Mouse (Mus musculus) lung, adult 18-20 months (tissue): ENCODE measurements at regions not wholly inside any gene's neighbourhood (a gene's known extent, or its start where the extent isn't known, plus 50 kb on each side); places are given as distances from the start of the nearest gene placed in this dataset.
"Not testable (repeated sequence)": the region's sequence is repeated elsewhere in the genome, so short reads cannot be mapped to it uniquely, and the experiment has no call there.

Experiments
- DNase-seq, 2 experiments: peaks; one replicate each; pipeline ENCODE4 v3.0.0; 2022; ENCODE audit warnings: mixed read lengths in 2 of 2

DNA sequence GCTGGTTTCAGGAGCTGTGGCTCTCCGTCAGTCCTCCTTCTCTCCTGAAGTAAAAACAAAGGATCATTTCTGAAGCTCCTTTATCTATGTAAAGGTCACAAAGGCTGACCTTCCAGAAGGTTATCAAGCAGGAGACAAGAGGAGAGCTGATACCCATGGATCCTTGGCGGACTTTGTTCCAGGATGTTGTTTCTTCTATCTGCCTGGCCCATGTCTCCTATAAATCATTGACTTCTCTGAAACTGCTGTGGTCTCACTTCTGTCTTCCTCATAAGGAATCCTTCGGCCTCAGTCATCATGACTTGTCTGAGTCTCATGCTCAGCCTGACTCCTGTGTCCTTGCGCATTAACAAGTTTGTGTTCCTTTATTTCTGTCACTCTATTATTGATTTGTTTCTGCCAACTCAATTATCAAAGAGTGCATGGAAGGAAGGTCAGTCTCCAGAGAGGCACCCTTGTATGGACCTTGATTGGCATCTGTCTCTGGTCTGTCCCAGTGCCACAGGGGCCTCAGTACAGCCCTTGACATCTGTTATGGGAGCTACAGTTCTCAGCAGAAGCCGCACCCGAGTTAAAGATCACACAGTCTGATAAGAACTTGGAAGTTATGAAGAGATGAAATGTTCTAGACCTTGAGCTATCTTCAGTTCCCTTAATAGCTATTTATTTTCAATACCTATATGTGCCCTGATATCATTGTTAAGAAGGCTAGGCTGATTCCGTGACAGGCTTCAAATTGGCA, 53.2 kb upstream of the Dazl start:
- no peak for DNase-seq

GRCm38 (mm10) chr17:50353818-50354217, 60.4 kb upstream of the Dazl start:
- DNase-seq = not testable (repeated sequence)

DNA sequence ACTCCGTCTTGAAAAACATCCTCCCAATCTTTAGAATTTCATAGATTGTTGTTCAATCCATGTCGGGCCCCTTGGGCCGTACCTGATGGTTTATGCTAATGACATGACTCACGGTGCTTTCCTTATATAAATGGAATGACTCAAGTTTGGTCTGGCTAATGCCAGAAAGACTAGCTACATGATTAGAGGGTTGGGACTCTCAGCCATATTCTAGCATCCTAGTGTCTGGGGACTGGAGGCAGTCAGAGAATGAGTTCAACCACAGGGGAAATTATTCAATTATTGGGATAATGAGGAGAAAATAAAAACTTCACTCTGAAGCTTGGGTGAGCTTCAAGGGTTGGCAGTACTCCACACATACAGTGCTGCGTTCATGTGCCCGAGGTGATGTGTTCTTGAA, 60.9 kb upstream of the Dazl start:
- no peak for DNase-seq

DNA sequence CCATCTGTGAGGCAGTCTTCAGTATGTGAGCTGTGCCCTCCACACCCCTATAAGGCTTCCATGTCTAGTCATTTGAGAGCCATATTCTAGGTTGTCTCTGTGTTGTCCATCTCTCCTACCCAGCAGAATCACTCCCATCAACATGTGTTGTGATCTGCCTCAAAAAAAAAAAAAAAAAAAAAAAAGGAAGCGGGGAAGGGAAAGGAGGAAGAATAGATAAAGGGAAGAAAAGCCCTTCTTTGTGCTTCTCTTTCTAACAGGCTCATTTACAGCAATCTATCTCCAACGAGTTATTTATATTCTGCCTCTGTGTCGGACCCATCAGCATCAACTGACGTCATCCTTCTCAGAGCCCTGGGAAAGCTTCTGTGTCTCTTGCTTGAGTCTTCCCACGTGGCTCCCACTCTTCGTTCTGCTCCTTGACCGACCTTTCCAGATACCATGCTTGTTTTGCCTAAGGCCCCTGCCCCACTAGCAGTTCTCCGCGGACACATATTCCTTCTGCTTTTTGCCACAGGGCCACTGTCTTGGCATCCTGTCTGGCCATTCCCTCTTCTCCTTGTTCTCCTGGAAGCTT, 68.3 kb upstream of the Dazl start:
- no peak for DNase-seq

DNA sequence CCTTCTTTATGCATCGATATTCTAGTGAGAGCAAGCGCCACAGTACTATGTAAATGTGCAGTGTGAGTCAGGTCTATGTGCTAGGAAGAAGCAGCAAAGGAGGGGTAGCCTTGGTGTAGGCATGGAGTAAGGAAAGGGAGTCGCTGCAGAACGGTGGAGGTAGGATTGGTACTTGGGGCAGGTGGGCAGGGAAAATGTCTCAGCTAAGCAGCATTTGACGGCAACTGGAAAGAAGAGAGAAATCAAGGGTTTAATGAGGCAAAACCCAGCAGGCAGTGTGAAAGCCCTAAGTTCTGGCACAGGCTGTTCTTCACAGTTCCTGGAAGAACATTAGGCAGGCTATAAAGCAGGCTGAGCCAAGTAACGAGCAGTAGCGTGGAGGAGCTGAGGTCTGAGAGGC, 72.0 kb upstream of the Dazl start:
- no peak for DNase-seq

GRCm38 (mm10) chr17:50366181-50366580, 72.7 kb upstream of the Dazl start:
- no peak for DNase-seq

- DNase-seq = peak; percentile 11 to 32
These were observed 75.9 kb upstream of the Dazl start for GRCm38 (mm10) chr17:50369216-50369875.

DNA sequence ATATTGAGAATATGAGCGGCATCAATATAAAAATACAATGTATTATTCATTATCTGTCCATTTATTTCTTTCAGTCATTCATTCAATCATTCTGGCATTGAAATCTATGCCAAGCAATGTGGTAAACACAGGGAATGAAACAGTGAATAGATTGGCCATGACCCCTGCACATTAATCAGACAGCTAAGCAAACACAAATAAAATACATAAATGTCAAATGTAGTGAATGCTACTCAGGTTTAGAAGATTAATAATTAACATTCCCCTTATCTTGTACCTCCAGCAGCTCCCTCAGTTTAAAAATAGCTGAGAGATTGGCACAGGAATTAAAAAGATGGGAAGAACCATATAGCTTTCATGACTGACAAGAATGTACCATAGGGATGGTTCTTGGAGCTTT, 77.0 kb upstream of the Dazl start:
- DNase-seq = no peak

GRCm38 (mm10) chr17:50373496-50374141, 80.2 kb upstream of the Dazl start:
- DNase-seq = no peak

GRCm38 (mm10) chr17:50375465-50375864, 82.0 kb upstream of the Dazl start:
- DNase-seq = no peak

- DNase-seq = no peak
These were observed 83.3 kb upstream of the Dazl start for GRCm38 (mm10) chr17:50376708-50377107.

DNA sequence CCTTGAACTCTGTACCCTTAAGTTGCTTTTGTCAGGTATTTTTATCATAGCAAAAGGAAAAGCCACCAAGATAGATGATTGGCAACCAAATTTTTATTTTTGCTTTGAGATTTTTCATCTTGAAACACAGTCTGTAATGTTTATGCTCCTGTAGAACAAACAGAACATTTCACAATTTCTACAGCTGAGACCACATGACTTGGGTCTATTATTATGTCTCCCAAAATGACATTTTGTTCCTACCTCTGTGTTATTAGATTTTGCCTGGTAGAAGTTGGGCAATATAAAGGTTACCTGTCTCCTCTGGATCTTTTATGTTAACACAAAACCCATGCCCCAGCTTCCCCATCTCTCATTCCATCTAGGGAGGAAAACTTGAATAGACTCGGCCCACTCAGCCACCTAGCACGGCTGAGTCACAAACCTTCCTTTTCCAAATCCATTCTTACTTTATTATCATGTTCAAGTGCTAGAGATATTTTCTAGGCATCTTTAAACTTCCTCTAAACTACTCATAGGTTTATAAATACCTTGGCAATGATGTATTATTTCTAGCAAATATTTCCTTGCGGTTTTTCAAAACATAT, 84.8 kb upstream of the Dazl start:
- no peak for DNase-seq

- DNase-seq = no peak
These were observed 95.6 kb upstream of the Dazl start for GRCm38 (mm10) chr17:50388715-50389710.

DNA sequence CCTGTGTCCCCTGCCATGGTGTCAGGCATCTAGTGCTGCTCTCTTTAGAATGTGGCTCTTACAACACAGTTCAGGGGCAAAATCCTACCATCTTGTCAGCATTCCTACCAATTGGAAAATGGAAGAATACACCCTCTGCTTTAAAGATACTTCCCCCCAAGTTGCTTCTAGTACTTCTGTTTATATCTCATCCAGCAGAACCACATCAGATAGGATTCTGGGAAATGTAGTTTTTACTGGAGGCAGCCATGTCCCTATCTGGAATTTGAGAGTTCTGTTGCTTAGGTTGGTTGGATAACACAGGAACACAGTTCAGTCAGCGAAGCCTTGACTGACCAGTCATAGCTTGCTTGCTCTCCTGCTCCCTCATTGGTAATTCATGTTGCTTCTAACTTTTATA, 96.7 kb upstream of the Dazl start:
- no peak for DNase-seq

DNA sequence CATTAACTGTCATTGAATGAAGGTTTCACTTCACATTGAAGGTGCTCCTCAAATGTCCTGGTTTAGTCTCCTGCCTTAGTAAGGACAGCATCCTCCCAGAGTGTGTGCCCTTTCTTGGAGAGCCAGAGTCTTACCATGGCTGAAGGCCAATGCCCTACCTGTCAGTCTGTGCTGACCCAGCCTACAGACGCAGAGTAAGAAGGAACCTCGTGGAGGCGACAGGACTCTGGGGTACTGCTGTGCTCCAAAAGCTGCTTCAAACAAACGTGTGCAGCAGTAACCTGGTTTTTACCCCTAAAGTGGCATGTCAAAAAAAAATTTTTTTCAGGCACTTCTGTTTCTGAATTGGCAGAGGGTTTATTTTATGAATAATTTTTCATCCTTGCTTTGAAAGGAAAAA, 97.8 kb upstream of the Dazl start:
- DNase-seq = no peak

DNA sequence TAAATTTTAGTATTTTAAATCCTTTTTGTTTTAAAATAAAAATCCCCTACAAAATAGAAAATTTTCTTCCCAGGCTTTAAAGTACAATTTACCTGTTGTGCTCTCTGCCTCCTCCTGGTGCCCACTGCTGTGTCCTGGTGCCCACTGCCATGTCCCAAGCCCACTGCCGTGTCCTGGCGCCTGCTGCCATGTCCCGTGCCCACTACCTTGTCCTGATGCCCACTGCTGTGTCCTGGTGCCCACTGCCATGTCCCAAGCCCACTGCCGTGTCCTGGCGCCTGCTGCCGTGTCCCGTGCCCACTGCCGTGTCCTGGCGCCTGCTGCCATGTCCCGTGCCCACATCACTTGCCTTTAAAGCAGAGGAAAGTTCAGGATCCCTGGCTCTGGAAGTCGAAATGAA, 98.6 kb upstream of the Dazl start:
- DNase-seq = no peak

DNA sequence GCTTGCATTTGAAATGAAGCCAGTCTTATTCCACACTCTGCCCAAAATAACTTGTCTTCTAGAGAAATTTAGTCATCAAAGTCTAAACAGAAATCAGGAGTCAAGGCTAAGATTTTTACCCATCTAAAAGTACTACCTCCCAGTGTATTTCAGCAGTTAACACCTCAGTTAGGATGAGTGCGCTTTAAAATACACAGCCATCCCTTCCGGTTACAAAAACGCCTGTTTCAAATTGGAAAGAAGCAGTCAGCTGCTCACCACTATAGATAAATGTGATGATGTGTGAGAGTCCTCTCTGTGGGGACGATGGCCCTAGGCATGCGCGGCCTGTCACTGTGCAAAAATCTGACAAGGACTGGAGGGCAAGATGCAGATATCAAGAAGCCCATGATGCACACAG, 99.0 kb upstream of the Dazl start:
- no peak for DNase-seq

- DNase-seq = no peak
These were observed 99.5 kb upstream of the Dazl start for GRCm38 (mm10) chr17:50392966-50393365.

GRCm38 (mm10) chr17:50393698-50394097, 100.3 kb upstream of the Dazl start:
- no peak for DNase-seq

DNA sequence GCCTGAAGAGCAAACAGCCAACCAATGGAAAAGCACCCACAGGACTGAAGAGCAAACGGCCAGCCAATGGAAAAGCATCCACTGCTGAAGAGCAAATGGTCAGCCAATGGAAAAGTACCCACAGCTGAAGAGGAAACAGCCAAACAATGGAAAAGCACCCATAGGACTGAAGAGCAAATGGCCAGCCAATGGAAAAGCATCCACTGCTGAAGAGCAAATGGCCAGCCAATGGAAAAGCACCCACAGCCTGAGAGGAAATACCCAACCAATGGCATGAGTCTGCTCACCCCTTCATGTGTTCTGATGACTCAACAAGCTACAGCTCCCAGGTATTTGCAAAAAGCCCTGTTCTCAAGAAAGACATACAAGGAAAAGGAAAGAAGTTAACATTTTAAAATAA, 101.4 kb upstream of the Dazl start:
- no peak for DNase-seq

- DNase-seq = no peak
These were observed 102.2 kb upstream of the Dazl start for GRCm38 (mm10) chr17:50395669-50396068.

DNA sequence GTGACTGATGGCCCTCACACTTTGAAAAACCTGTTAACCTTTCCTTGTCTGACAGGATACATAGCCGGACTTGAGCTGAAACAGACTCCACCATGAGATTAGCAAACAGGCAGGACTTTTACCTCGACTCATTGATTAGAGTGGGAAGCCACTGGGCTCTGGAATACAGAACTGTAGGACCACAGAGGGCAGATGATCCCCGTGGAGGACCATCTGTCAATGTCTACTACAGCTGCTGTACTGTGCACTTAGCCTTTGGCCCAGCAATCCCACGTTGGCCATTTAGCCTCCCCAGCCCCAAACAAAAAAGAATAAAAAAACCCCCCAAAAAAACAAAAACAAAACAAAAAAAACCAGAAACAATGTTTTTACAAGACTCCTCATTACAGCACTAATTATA, 103.9 kb upstream of the Dazl start:
- DNase-seq = no peak
